In genomic region chr7:45437046-45437445, GRCm38 (mm10) we compare ENCODE assay signal across 12 mouse cellular contexts. TPM values are rescaled to one million over a fixed set of nuclear protein-coding genes. Genes with fewer than 3 reads are reported as not detected.
DNase-seq lines count a peak whose midpoint lies in the region; ATAC-seq and TF ChIP-seq lines count a peak whose summit lies in the region.
"Had no signal": no experiment of that assay in that cellular context is flagged by ENCODE, and none has a peak within 500 bp of the region (broad histone marks: within the 10 kb centered on the region; RNA-seq: fewer than 3 reads in every experiment).

No protein-coding gene starts in this region.

- no peaks in the 10 kb centered on the region for H3K9me3 ChIP-seq in heart, embryonic 14.5 days (ENCODE audit: control insufficient read depth, low read length)
- H3K9me3 ChIP-seq in lung, postnatal 0 days (ENCODE audit: low read length), result no peaks in the 10 kb centered on the region
- no peaks in the 10 kb centered on the region for H3K9me3 ChIP-seq in embryonic facial prominence, embryonic 10.5 days
- no peaks in the 10 kb centered on the region for H3K9me3 ChIP-seq in limb, embryonic 14.5 days (ENCODE audit: control insufficient read depth, low read length)
- H3K9me3 ChIP-seq: G1E had no signal

- no peak for DNase-seq in heart, postnatal 4 days
- peak; percentile 5 for DNase-seq in lung, postnatal 0 days (ENCODE audit: low spot score)
- DNase-seq in lung, postnatal 14 days, result no peak
- DNase-seq in embryonic facial prominence, embryonic 10.5 days (ENCODE audit: low spot score), result peak; percentile 53
- no peak for DNase-seq in limb, embryonic 14.5 days (ENCODE audit: low spot score)
- DNase-seq in layer of hippocampus, postnatal 10 days (ENCODE audit: low spot score in 2 of 2), result no peak
- DNase-seq: lung, postnatal 10 days had no signal

- peaks cover 41% of the 10 kb centered on the region for H3K36me3 ChIP-seq in heart, embryonic 14.5 days (ENCODE audit: control insufficient read depth, insufficient read depth, low read length)
- H3K36me3 ChIP-seq in lung, postnatal 0 days (ENCODE audit: insufficient read depth, low read length), result no peaks in the 10 kb centered on the region
- H3K36me3 ChIP-seq in embryonic facial prominence, embryonic 10.5 days (replicated peaks), result peaks cover 36% of the 10 kb centered on the region
- peaks cover 26% of the 10 kb centered on the region for H3K36me3 ChIP-seq in limb, embryonic 14.5 days (ENCODE audit: control insufficient read depth, insufficient read depth, low read length)

- WGBS in heart, embryonic 14.5 days, result 49% methylated on average over 6 of the region's 6 CpGs
- 49% methylated on average over 6 of the region's 6 CpGs for WGBS in lung, postnatal 0 days
- 25% methylated on average over 6 of the region's 6 CpGs for WGBS in embryonic facial prominence, embryonic 10.5 days
- 22% methylated on average over 6 of the region's 6 CpGs for WGBS in limb, embryonic 14.5 days

- H3K27ac ChIP-seq in heart, embryonic 14.5 days (replicated peaks in 1 of 2; ENCODE audit: control insufficient read depth in 1 of 2, insufficient read depth in 1 of 2, low read depth in 2 of 2, low read length in 2 of 2), result no peak overlapping the region
- no peak overlapping the region for H3K27ac ChIP-seq in lung, postnatal 0 days (ENCODE audit: low read length)
- H3K27ac ChIP-seq in embryonic facial prominence, embryonic 10.5 days (replicated peaks), result peak overlapping the region; percentile 62; the same call in 1 of the 2 replicates
- H3K27ac ChIP-seq in limb, embryonic 14.5 days (replicated peaks; ENCODE audit: low read depth, low read length), result no peak overlapping the region

- peak overlapping the region; percentile 9; the same call in 1 of the 2 replicates for H3K9ac ChIP-seq in heart, embryonic 14.5 days (ENCODE audit: low read length)
- no peak overlapping the region for H3K9ac ChIP-seq in lung, postnatal 0 days (replicated peaks; ENCODE audit: low read depth)
- no peak overlapping the region for H3K9ac ChIP-seq in limb, embryonic 14.5 days (ENCODE audit: low read depth, low read length, severe bottlenecking)

- H3K27me3 ChIP-seq in heart, embryonic 14.5 days (ENCODE audit: control insufficient read depth, insufficient read depth, low read length), result no peaks in the 10 kb centered on the region
- H3K27me3 ChIP-seq in lung, postnatal 0 days (replicated peaks; ENCODE audit: insufficient read depth, low read length), result no peaks in the 10 kb centered on the region
- no peaks in the 10 kb centered on the region for H3K27me3 ChIP-seq in embryonic facial prominence, embryonic 10.5 days (replicated peaks; ENCODE audit: low read depth, poor library complexity, severe bottlenecking)
- no peaks in the 10 kb centered on the region for H3K27me3 ChIP-seq in limb, embryonic 14.5 days (ENCODE audit: control insufficient read depth, insufficient read depth, low read length)

- no peak for TF ChIP-seq EP300 in lung, postnatal 0 days (IDR thresholded peaks at IDR 0.05)

- TF ChIP-seq POLR2A in limb, embryonic 14.5 days (IDR thresholded peaks at IDR 0.05; ENCODE audit: borderline replicate concordance, extremely low read depth, insufficient read depth, insufficient read length), result no peak

- no peak for ATAC-seq in heart, embryonic 14.5 days (ENCODE audit: insufficient number of reproducible peaks, insufficient read depth, low FRiP score, low read depth)
- no peak for ATAC-seq in lung, postnatal 0 days
- no peak for ATAC-seq in limb, embryonic 14.5 days (ENCODE audit: low FRiP score, low read depth)

- H3K4me1 ChIP-seq in heart, embryonic 14.5 days (ENCODE audit: control insufficient read depth in 2 of 2, insufficient read depth in 2 of 2, low read length in 2 of 2), result peaks cover 19 to 37% of the 10 kb centered on the region in 2 experiments
- H3K4me1 ChIP-seq in lung, postnatal 0 days (ENCODE audit: insufficient read depth, low read depth, low read length), result peaks cover 26% of the 10 kb centered on the region; the same call in 1 of the 2 replicates
- peaks cover 49% of the 10 kb centered on the region for H3K4me1 ChIP-seq in embryonic facial prominence, embryonic 10.5 days
- H3K4me1 ChIP-seq in limb, embryonic 14.5 days (ENCODE audit: control insufficient read depth, insufficient read depth, low read length), result peaks cover 37% of the 10 kb centered on the region

- no peak overlapping the region for H3K4me3 ChIP-seq in heart, embryonic 14.5 days (ENCODE audit: control insufficient read depth in 1 of 2, insufficient read depth in 1 of 2, low read depth in 1 of 2, low read length in 2 of 2)
- H3K4me3 ChIP-seq in lung, postnatal 0 days (ENCODE audit: low read depth, low read length), result no peak overlapping the region
- peak overlapping the region; percentile 42 for H3K4me3 ChIP-seq in embryonic facial prominence, embryonic 10.5 days
- H3K4me3 ChIP-seq in limb, embryonic 14.5 days (replicated peaks; ENCODE audit: low read length), result no peak overlapping the region

- peak overlapping the region; percentile 65 for H3K4me2 ChIP-seq in heart, embryonic 14.5 days (ENCODE audit: low read length)
- H3K4me2 ChIP-seq in lung, postnatal 0 days (replicated peaks; ENCODE audit: low read depth, low read length), result no peak overlapping the region
- H3K4me2 ChIP-seq in limb, embryonic 14.5 days (replicated peaks; ENCODE audit: low read depth, low read length, severe bottlenecking), result peak overlapping the region; percentile 23

- TF ChIP-seq CTCF in lung, postnatal 0 days (IDR thresholded peaks at IDR 0.05), result no peak

RNA-seq across cellular contexts. Expression of gene Ruvbl2, which starts 0.8 kb away (rescaled TPM):
- polyA plus RNA-seq in heart, embryonic 14.5 days (2014; fragmentation: Nextera tagmentation; extraction: Ambion mirVana), result 66.4 and 68.1 TPM in 2 replicates
- 10 to 100 TPM; 38.7 to 39.3 TPM for total RNA-seq in heart, postnatal 4 days (2021)
- polyA plus RNA-seq in lung, postnatal 0 days (2015; fragmentation: Nextera tagmentation; extraction: Ambion mirVana), result 59.9 and 63.5 TPM in 2 replicates
- polyA plus RNA-seq in embryonic facial prominence, embryonic 10.5 days (2016; fragmentation: Nextera tagmentation; extraction: Ambion mirVana), result 227 TPM in 2 replicates
- polyA plus RNA-seq in limb, embryonic 14.5 days (2012; rRNA removed), result 120 TPM in 2 replicates
- polyA plus RNA-seq in limb, embryonic 14.5 days (2014; fragmentation: Nextera tagmentation; extraction: Ambion mirVana), result 119 and 126 TPM in 2 replicates
- 10 to 100 TPM; 44.5 to 44.9 TPM for total RNA-seq in layer of hippocampus, postnatal 10 days (2021)

RNA-seq across cellular contexts. Expression of gene Gys1, which starts 2.4 kb away (rescaled TPM):
- 99.1 and 105 TPM in 2 replicates for polyA plus RNA-seq in heart, embryonic 14.5 days (2014; fragmentation: Nextera tagmentation; extraction: Ambion mirVana)
- total RNA-seq in heart, postnatal 4 days (2021), result 10 to 100 TPM; 82.7 to 90.3 TPM
- 19.2 and 19.6 TPM in 2 replicates for polyA plus RNA-seq in lung, postnatal 0 days (2015; fragmentation: Nextera tagmentation; extraction: Ambion mirVana)
- 44.2 and 45.5 TPM in 2 replicates for polyA plus RNA-seq in embryonic facial prominence, embryonic 10.5 days (2016; fragmentation: Nextera tagmentation; extraction: Ambion mirVana)
- polyA plus RNA-seq in limb, embryonic 14.5 days (2012; rRNA removed), result 44.1 and 59.1 TPM in 2 replicates
- polyA plus RNA-seq in limb, embryonic 14.5 days (2014; fragmentation: Nextera tagmentation; extraction: Ambion mirVana), result 35.8 and 37.3 TPM in 2 replicates
- total RNA-seq in layer of hippocampus, postnatal 10 days (2021), result 10 to 100 TPM; 18.9 to 20.9 TPM

RNA-seq across cellular contexts. Expression of gene Lhb, which starts 16.4 kb away (rescaled TPM):
- polyA plus RNA-seq in heart, embryonic 14.5 days (2014; fragmentation: Nextera tagmentation; extraction: Ambion mirVana), result not detected in 2 replicates
- not detected for total RNA-seq in heart, postnatal 4 days (2021)
- polyA plus RNA-seq in lung, postnatal 0 days (2015; fragmentation: Nextera tagmentation; extraction: Ambion mirVana), result 4.5 and 4.7 TPM in 2 replicates
- polyA plus RNA-seq in embryonic facial prominence, embryonic 10.5 days (2016; fragmentation: Nextera tagmentation; extraction: Ambion mirVana), result 0.24 and 0.70 TPM in 2 replicates
- 0.50 and 1.4 TPM in 2 replicates for polyA plus RNA-seq in limb, embryonic 14.5 days (2012; rRNA removed)
- not detected in 2 replicates for polyA plus RNA-seq in limb, embryonic 14.5 days (2014; fragmentation: Nextera tagmentation; extraction: Ambion mirVana)
- total RNA-seq in layer of hippocampus, postnatal 10 days (2021), result under 1 TPM in 1 of 2 experiments, not detected in 1; 0.75 TPM
- total RNA-seq: adrenal gland, adult 18-20 months; G1E; left cerebral cortex, adult 18-20 months had no signal
- polyA plus RNA-seq: G1E; thymus, postnatal 0 days had no signal

RNA-seq across cellular contexts. Expression of gene Ftl1, which starts 22.6 kb away (rescaled TPM):
- 3,513 and 3,606 TPM in 2 replicates for polyA plus RNA-seq in heart, embryonic 14.5 days (2014; fragmentation: Nextera tagmentation; extraction: Ambion mirVana)
- 100 to 1,000 TPM; 302 to 316 TPM for total RNA-seq in heart, postnatal 4 days (2021)
- polyA plus RNA-seq in lung, postnatal 0 days (2015; fragmentation: Nextera tagmentation; extraction: Ambion mirVana), result 5,808 and 6,026 TPM in 2 replicates
- polyA plus RNA-seq in embryonic facial prominence, embryonic 10.5 days (2016; fragmentation: Nextera tagmentation; extraction: Ambion mirVana), result 5,460 and 5,734 TPM in 2 replicates
- 1,503 and 2,450 TPM in 2 replicates for polyA plus RNA-seq in limb, embryonic 14.5 days (2012; rRNA removed)
- polyA plus RNA-seq in limb, embryonic 14.5 days (2014; fragmentation: Nextera tagmentation; extraction: Ambion mirVana), result 4,726 and 4,986 TPM in 2 replicates
- 100 to 1,000 TPM; 429 to 433 TPM for total RNA-seq in layer of hippocampus, postnatal 10 days (2021)

RNA-seq across cellular contexts. Expression of gene Ntf5, which starts 23.6 kb away (rescaled TPM):
- polyA plus RNA-seq in heart, embryonic 14.5 days (2014; fragmentation: Nextera tagmentation; extraction: Ambion mirVana), result 1.0 and 1.6 TPM in 2 replicates
- under 1 TPM; 0.17 to 0.43 TPM for total RNA-seq in heart, postnatal 4 days (2021)
- 7.1 and 7.2 TPM in 2 replicates for polyA plus RNA-seq in lung, postnatal 0 days (2015; fragmentation: Nextera tagmentation; extraction: Ambion mirVana)
- 2.8 TPM in 2 replicates for polyA plus RNA-seq in embryonic facial prominence, embryonic 10.5 days (2016; fragmentation: Nextera tagmentation; extraction: Ambion mirVana)
- polyA plus RNA-seq in limb, embryonic 14.5 days (2012; rRNA removed), result 4.2 and 4.5 TPM in 2 replicates
- polyA plus RNA-seq in limb, embryonic 14.5 days (2014; fragmentation: Nextera tagmentation; extraction: Ambion mirVana), result 4.4 and 6.0 TPM in 2 replicates
- under 1 TPM; 0.18 to 0.22 TPM for total RNA-seq in layer of hippocampus, postnatal 10 days (2021)

Comparison
In these comparisons a context has a peak if more than half of its experiments do, and no peak if none do; other contexts are left out.
1. DNase-seq: peak in lung, postnatal 0 days (single experiment) and embryonic facial prominence, embryonic 10.5 days (single experiment); none in heart, postnatal 4 days (single experiment), lung, postnatal 14 days (single experiment), limb, embryonic 14.5 days (single experiment) and layer of hippocampus, postnatal 10 days (0 of 2).